Mouse (Mus musculus): ENCODE results near the gene Cul1. TPM values are rescaled to one million over a fixed set of nuclear protein-coding genes. Genes with fewer than 3 reads are reported as not detected.

Cul1 gene
- polyA plus RNA-seq (2015; fragmentation: Nextera tagmentation; extraction: Ambion mirVana), result 75.1 and 77.8 TPM in 2 replicates

GRCm38 (mm10) chr6:47453098-47453497 lies at the start of gene Cul1:
TSS of gene Cul1 (plus strand) at chr6:47453398.

Other genes with a start within 250 kb of the Cul1 start
- 16.1 and 20.7 TPM in 2 replicates for gene Ezh2, start 141.9 kb downstream of the Cul1 start, polyA plus RNA-seq (2015; fragmentation: Nextera tagmentation; extraction: Ambion mirVana)